Mouse (Mus musculus) layer of hippocampus, postnatal 25 days (tissue): ENCODE results near the gene Capns1. TPM values are rescaled to one million over a fixed set of nuclear protein-coding genes. Genes with fewer than 3 reads are reported as not detected.

ENCODE experiments used
- DNase-seq, 2 experiments: peaks; one replicate each; pipeline ENCODE4 v3.0.0; 2022; ENCODE audit warnings: mixed read lengths in 2 of 2, low spot score in 1 of 2; ENCODE audit errors: extremely low spot score in 1 of 2
- total RNA-seq, 2 experiments: library from RNA; stranded (reverse); gene quantifications; 2 replicates each; pipeline ENCODE4 v1.2.3; 2021

Capns1 gene
- total RNA-seq, 2 experiments from 2014 or later, result 206 to 218 TPM

DNA sequence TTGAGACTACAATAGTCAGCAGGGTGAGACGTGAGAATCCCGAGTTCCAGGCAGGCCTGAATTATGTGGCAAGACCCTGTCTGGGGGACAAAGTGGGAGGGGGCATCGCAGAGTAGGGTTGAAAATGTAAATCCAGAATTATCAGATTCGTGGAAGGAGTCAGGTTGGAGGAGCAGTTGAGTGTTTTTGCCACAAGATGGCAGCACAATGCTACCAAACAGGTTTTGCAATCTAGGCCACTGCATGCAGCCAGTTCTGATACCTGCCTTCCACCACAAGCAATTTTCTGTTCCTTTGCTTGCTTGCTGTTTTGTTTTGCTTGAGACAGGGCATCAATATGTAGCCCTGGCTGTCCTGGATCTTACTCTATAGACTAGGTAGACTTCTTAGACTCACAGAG, 17.3 kb downstream of the Capns1 start:
- peak; percentile 45 to 77 for DNase-seq

DNA sequence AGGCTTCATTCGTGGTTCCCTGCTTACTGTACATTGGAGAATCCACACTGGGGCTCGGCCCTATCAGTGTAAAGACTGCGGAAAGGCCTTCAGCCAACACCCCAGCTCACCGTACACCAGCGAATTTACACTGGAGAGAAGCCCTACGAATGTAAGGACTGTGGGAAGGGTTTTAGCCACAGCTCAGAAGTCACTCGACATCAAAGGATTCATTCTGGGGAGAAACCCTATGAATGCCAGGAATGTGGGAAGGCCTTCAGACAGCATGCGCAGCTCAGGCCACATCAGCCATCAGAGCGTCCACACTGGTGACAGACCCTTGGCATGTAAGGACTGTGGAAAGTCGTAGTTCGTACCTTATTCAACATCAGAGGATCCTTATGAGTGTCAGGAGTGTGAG, 20.4 kb downstream of the Capns1 start:
- no peak for DNase-seq

DNA sequence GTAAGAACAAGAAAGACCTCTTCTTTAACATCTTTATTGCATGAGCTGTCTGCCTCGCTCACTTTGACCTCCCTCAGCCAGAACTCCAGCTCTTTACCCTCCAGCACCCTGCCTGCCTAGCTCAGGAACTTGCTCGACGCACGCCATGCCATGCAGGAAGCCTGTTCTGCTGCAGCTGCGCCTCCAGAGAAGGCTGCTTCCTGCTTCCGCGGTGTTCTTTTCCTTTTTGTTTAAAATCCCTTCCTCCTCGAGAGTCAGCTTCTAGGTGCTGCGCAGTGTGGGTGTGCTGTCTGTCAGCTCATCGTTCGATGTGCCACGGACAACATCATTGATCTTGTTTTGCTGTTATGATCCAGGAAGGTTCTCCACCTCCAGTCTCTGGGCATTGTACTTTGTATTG, 22.1 kb downstream of the Capns1 start:
- DNase-seq, result no peak

DNA sequence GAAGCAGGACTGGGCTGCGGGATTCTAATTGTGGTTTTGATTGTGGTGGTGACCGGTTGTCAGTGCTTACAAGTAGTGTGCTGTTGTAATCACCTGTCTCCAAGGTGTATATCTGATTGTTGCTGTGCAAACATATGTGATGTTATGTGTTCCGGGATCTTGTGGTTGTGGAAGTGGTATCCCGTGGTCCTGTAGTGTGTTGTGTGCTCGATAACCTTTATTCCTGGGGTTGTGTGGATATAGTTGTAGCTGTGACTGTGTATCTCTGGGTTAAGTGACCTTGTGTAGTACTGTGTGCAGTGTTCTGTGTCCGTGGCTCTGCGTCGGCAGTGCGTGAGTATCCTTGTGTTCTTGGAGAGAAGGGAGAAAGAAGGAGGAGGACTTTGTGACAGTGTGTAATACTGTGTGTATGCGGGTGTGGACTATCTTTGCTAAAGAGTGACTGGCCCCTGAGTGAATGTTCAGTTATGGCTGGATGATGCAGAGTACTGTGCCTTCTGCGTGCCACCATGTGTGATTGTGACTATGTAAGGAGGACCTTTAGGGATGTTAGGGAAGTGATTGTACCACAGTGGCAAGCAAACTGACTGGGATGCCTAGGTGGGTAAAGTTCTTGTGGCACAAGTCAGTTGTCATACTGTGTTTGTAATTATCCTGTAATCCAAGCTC, 28.2 kb downstream of the Capns1 start:
- DNase-seq, result no peak

DNA sequence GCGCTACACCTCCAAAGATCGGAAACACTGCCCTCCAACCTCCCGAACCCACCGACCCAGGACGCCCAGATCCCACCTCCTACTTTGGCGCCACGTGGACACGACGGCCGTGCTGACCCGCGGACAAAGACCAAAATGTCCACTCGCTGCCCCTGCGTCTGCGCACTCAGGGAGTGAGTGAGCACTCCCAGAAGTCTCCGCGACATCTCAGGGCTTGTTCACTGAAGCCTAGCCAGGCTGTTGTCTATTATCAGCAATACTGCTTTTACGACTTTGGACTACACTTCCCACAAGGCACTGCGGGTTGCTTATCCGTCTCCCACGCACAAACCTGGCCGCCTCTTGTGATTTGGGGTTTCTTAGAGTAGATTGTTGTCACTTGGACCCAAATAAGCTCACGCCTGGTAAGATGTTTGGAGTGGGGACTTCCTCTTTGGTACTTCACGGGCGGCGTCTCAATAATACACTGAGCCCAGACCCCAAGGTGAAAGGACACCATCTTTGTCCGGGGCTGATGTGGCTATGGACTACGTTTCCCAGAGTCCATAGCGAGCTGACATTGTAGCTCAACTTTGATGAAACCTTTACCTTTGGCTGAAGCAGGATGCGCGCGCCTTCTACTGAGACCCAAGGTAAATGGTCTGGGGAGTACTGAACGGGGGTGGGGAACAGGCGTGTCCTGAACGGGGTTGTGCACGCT, 28.9 kb downstream of the Capns1 start, which contains the start of gene Zfp146:
Gene Zfp146 (minus strand): TSS at position 168 of the 700 bp plus-strand sequence.
- peak; percentile 78 to 79 for DNase-seq

DNA sequence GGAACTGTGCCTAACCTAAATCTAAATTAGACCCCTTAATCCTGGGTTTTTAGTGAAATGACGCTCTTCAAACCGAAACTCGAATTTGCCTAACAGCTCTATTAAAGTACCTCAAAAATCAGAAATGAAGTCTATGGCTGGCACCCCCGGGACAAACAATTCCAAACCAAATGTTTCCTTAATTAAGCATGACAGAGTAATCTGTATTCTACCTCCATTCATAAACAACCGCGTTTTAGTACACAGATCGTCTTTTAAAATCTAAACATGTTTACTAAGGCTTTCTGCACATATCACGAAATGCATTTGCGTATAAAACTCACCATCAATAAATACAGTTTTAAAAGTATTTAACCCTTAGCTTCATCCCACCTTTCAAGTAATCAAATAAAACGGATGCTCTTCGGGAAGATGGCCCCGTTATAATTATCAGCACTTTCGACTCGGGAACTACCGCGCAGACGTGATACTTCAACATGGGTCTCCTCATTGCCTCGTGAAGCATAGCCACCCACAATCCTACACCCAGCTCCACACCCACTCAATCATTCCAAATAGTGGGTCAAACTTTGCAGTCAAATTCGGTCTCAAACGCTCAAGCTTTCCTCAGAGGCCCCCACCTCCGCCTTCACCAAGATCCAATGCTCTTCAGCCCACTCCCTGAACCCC, 29.6 kb downstream of the Capns1 start:
- DNase-seq, result no peak

DNA sequence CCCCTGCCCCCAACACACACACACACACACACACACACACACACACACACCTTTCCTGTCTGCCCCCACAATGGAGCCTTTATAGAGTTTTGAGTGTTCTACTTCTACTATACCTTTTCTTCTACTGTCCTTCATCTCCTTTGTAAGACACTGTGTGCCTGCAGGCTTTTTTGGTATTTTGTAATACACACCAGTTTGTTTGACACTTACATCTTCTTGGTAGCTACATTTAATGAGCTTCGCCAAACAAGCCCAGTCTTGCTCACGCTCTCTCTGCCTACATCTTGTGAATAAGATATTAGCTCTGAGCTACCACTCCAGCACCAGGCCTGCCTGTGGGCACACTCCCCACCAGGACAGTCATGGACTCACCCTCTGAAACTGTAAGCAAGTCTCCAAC, 33.9 kb downstream of the Capns1 start:
- no peak for DNase-seq

DNA sequence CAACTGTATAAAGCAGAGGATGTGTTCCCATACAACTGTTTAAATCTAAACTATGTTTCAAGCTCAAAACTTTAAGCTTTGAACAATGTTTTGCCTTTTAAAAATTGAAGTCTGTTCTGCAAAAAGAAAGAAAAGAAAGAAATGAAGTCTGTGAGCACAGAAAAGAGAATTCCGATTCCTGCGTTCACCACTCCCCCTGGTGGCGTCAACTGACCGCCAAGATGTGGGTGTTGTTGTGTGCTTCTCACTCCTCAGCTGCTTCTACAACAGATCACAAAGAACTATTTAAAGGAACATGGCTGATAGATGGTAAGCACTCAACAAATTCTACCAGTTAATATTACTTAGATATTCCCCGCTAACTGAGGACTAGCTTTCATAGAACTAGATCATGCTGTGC, 35.5 kb downstream of the Capns1 start:
- no peak for DNase-seq

DNA sequence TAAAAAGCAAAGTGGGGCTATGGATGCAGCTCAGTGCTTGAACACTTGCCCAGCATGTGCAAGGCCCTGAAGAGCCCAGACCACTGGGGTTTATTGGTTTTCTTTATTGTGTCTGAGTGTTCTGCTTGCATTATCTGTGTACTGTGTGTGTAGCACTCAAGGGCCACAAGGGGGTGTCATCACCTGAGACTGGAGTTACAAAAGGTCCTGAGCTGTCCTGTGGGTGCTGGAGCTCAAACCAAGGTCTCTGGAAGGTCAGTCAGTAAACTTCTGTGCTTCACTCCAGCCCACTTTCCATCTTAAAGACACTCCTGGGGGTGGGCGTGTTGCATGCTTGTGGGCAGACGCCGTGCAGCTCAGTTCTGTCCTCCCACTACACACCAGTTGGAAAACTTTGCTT, 43.1 kb downstream of the Capns1 start:
- no peak for DNase-seq

DNA sequence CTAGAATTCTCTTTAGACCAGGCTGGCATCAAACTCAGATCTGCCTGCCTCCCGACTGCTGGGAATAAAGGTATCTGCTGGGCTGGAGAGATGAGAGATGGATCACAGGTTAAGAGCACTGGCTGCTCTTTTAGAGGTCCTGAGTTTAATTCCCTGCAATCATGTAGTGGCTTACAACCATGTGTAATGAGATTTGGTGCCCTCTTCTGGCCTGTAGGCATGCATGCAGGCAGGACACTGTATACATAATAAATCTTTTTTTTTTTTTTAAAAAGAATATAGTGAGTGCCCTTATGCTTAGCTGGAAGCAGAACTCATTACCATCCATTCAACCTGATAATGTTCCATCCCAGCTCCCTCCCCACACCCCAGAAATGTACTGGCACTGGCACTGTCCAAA, 44.6 kb downstream of the Capns1 start:
- DNase-seq, result no peak

DNA sequence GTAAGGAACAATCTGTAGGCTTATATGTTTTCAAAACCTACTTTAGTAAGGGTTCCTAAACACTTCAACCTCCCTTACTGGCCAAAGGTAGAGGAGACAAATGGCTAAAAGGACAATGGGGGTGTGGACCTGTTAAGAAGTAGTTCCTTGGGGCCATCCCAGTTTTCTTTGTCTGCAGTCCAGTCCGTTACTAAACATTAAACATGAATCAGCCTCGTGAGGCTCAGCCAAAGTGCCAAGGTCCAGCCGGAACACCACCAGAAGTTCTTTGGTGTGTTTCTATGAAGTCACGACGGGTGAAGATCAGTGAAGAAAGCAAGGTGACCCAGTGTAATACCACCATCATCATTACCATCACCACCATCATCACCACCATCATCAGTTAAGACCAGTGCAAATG, 51.6 kb downstream of the Capns1 start:
- no peak for DNase-seq

DNA sequence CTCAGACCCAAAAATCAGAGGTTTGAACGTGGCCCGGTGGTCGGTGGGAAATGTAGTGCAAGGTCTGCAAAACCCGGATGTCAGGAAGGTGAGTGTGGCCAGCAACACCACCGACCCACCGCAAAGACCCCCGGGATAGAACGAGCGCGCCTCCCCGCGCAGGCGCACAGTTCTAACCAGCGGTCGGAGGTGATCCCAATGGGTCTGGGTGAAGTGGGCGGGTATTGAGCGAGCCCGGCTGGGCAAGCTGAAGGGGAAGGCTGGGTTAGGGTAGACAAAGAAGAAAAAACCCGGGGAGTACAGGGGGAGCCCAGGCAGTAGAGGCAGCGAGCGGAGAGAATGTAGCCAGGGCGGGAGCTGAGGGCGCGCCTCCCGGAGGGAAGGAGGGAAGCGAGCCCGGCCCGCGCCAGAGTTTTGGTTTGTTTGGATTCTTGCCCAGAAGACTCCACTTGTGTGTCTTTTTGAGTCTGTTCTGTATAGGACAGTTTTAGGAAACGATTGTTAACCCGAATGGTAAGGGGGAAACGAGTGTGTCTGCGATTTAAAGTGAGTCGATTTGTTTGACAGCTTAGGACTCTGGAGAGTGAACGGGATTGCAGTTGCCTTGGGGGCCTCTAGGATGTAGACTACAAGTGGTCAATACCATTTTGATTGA, 54.9 kb downstream of the Capns1 start:
- peak; percentile 58 to 61 for DNase-seq

DNA sequence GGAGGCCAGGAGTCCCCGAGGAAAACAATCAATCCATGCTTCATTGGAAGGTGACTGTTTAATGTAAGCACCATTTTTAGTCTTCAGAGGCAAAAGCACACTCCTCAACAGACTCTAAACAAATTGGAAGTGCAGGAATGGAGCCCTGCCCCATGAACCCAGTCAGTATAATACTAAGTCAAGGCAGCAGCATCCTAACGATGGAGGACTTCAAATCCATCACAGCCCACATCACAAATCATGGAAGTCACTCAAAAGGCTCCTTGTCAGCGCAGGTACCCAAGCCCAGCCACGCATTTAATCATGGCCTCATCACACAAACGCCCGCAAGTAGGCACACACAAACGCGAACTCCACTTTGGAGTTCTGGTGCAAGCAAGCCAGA, 55.4 kb downstream of the Capns1 start:
- no peak for DNase-seq

Other genes starting within 250 kb of the Capns1 start
- 10 to 100 TPM; 15.1 to 16.7 TPM for gene Zfp74, start 244.7 kb downstream of the Capns1 start, total RNA-seq
- gene Zfp568, start 214.9 kb downstream of the Capns1 start, total RNA-seq, result 1 to 10 TPM; 2.5 to 3.5 TPM
- gene Zfp14, start 147.4 kb downstream of the Capns1 start, total RNA-seq, result 10 to 100 TPM in 1 of 2 experiments, 1 to 10 TPM in 1; 9.2 to 10.3 TPM
- gene Zfp82, start 125.9 kb downstream of the Capns1 start, total RNA-seq, result 1 to 10 TPM; 1.9 to 5.0 TPM
- 1 to 10 TPM in 1 of 2 experiments, not detected in 1; 2.0 TPM for gene Gm26920, start 108.4 kb downstream of the Capns1 start, total RNA-seq
- gene Zfp566, start 108.3 kb downstream of the Capns1 start, total RNA-seq, result 1 to 10 TPM; 5.3 to 7.1 TPM
- gene Zfp260, start 104.0 kb downstream of the Capns1 start, total RNA-seq, result 10 to 100 TPM; 64.8 to 89.9 TPM
- gene Zfp382, start 76.9 kb downstream of the Capns1 start, total RNA-seq, result 10 to 100 TPM; 30.4 to 31.5 TPM
- gene Zfp146, start 29.1 kb downstream of the Capns1 start, total RNA-seq, result 10 to 100 TPM; 49.2 to 50.2 TPM
- 1 to 10 TPM; 2.8 to 5.0 TPM for gene Cox7a1, start 14.7 kb downstream of the Capns1 start, total RNA-seq
- gene Polr2i, start 33.1 kb upstream of the Capns1 start, total RNA-seq, result 10 to 100 TPM; 60.0 to 64.5 TPM
- 100 to 1,000 TPM; 115 to 136 TPM for gene Tbcb, start 33.5 kb upstream of the Capns1 start, total RNA-seq
- not detected for gene Ovol3, start 36.9 kb upstream of the Capns1 start, total RNA-seq
- under 1 TPM; 0.22 to 0.73 TPM for gene Thap8, start 81.3 kb upstream of the Capns1 start, total RNA-seq
- gene Wdr62, start 81.6 kb upstream of the Capns1 start, total RNA-seq, result 1 to 10 TPM; 1.4 to 1.7 TPM
- gene Clip3, start 92.9 kb upstream of the Capns1 start, total RNA-seq, result 100 to 1,000 TPM; 437 to 515 TPM
- gene Alkbh6, start 109.9 kb upstream of the Capns1 start, total RNA-seq, result 10 to 100 TPM; 47.1 to 55.1 TPM
- gene Syne4, start 116.0 kb upstream of the Capns1 start, total RNA-seq, result 10 to 100 TPM in 1 of 2 experiments, 1 to 10 TPM in 1; 6.4 to 13.1 TPM
- gene E130208F15Rik, start 122.9 kb upstream of the Capns1 start, total RNA-seq, result under 1 TPM; 0.15 to 0.75 TPM
- 1 to 10 TPM; 7.8 to 7.9 TPM for gene Sdhaf1, start 125.1 kb upstream of the Capns1 start, total RNA-seq
- gene Lrfn3, start 164.0 kb upstream of the Capns1 start, total RNA-seq, result 10 to 100 TPM; 33.6 to 34.7 TPM
- gene Tyrobp, start 214.9 kb upstream of the Capns1 start, total RNA-seq, result 10 to 100 TPM; 28.8 to 31.4 TPM
- 1 to 10 TPM in 1 of 2 experiments, under 1 TPM in 1; 0.98 to 1.0 TPM for gene Hcst, start 221.0 kb upstream of the Capns1 start, total RNA-seq
- 1 to 10 TPM; 2.9 to 3.0 TPM for gene Nfkbid, start 222.9 kb upstream of the Capns1 start, total RNA-seq
- 1,000 to 10,000 TPM; 1,227 to 1,377 TPM for gene Aplp1, start 246.7 kb upstream of the Capns1 start, total RNA-seq